Mouse (Mus musculus) neutrophil, adult 5-6 weeks (primary cell): ENCODE data around the gene Pcsk2. TPM values are rescaled to one million over a fixed set of nuclear protein-coding genes. Genes with fewer than 3 reads are reported as not detected.

ENCODE experiments used
- ATAC-seq: fragments of 151-379, 151-347 bp; 2 replicates; pipeline ENCODE4 v1.8.0; 2017; ENCODE audit warnings: mild to moderate bottlenecking, moderate TSS enrichment; ENCODE audit not compliant: insufficient number of reproducible peaks, poor library complexity, low FRiP score, severe bottlenecking; ENCODE audit errors: extremely low read depth
- total RNA-seq: library from RNA; stranded (forward); fragments of 200-1000 nt; gene quantifications from 2 replicates; pipeline ENCODE4 v1.2.3, GENCODE M21; 2017

Pcsk2 gene
- total RNA-seq, result 0.12 TPM in 1 of 2 replicates, not detected in the other

GRCm38 (mm10) chr2:143545758-143546246 is at the start of gene Pcsk2:
Pcsk2 (plus strand) TSS chr2:143546156.
- ATAC-seq, result no peak

- ATAC-seq, result no peak
Measured at GRCm38 (mm10) chr2:143500845-143501244, 45.1 kb upstream of the Pcsk2 start.

- ATAC-seq, result no peak
Measured at GRCm38 (mm10) chr2:143501760-143502159, 44.2 kb upstream of the Pcsk2 start.

GRCm38 (mm10) chr2:143502203-143502602 is 43.8 kb upstream of the Pcsk2 start:
- no peak for ATAC-seq

- ATAC-seq, result no peak
Measured at GRCm38 (mm10) chr2:143536485-143536884, 9.5 kb upstream of the Pcsk2 start.

- no peak for ATAC-seq
Measured at GRCm38 (mm10) chr2:143545299-143545751, 631 bp upstream of the Pcsk2 start.

GRCm38 (mm10) chr2:143546412-143547211 is 656 bp downstream of the Pcsk2 start:
- ATAC-seq, result no peak

GRCm38 (mm10) chr2:143547251-143548090 is 1.5 kb downstream of the Pcsk2 start:
- no peak for ATAC-seq

- ATAC-seq, result no peak
Measured at GRCm38 (mm10) chr2:143560384-143560783, 14.4 kb downstream of the Pcsk2 start.

- no peak for ATAC-seq
Measured at GRCm38 (mm10) chr2:143565062-143565461, 19.1 kb downstream of the Pcsk2 start.

GRCm38 (mm10) chr2:143565961-143566360 is 20.0 kb downstream of the Pcsk2 start:
- no peak for ATAC-seq

GRCm38 (mm10) chr2:143585341-143585740 is 39.4 kb downstream of the Pcsk2 start:
- ATAC-seq, result no peak

GRCm38 (mm10) chr2:143590398-143590797 is 44.4 kb downstream of the Pcsk2 start:
- ATAC-seq, result no peak

- no peak for ATAC-seq
Measured at GRCm38 (mm10) chr2:143603071-143603470, 57.1 kb downstream of the Pcsk2 start.

- no peak for ATAC-seq
Measured at GRCm38 (mm10) chr2:143603871-143604512, 58.0 kb downstream of the Pcsk2 start.

GRCm38 (mm10) chr2:143610355-143611331 is 64.7 kb downstream of the Pcsk2 start:
- no peak for ATAC-seq

- ATAC-seq, result no peak
Measured at GRCm38 (mm10) chr2:143613466-143613865, 67.5 kb downstream of the Pcsk2 start.

GRCm38 (mm10) chr2:143614775-143615174 is 68.8 kb downstream of the Pcsk2 start:
- ATAC-seq, result no peak
